ENCODE assay signal across 27 mouse cellular contexts in the genomic region with DNA sequence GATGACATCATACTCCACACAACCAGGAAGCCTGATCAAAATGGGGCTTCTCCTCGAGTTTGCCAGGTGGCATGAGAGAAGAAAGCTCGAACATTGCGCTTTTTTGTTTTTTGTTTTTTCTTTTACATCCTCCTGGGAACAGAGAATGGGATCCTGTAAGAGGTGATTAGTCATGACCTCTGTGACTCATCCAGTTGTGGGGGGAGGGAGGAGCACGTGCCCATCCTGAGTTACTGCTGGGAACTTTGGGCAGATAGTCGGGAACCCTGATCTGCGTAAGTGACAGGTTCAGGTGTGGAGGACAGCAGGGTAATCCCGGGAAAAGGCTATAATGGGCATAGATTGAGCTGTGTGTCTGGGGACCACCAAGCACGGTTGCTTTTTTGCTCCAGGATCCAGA.
A peak's percentile ranks its signal among the peaks of the same experiment; 100 is the strongest.
DNase-seq lines count a peak whose midpoint lies in the region; ATAC-seq and TF ChIP-seq lines count a peak whose summit lies in the region.
"Had no signal": no experiment of that assay in that cellular context is flagged by ENCODE, and none has a peak within 500 bp of the region (broad histone marks: within the 10 kb centered on the region; RNA-seq: fewer than 3 reads in every experiment).

No protein-coding gene starts in this region.

- H3K27ac ChIP-seq in intestine, embryonic 14.5 days (ENCODE audit: low read depth), result no peak overlapping the region
- no peak overlapping the region for H3K27ac ChIP-seq in intestine, embryonic 16.5 days (ENCODE audit: low read length)
- H3K27ac ChIP-seq in ES-E14 (ENCODE audit: insufficient read depth, low read depth, low read length, poor library complexity, severe bottlenecking), result no peak overlapping the region
- H3K27ac ChIP-seq: embryonic facial prominence, embryonic 13.5 days; forebrain, embryonic 12.5 days; heart, embryonic 15.5 days; hindbrain, embryonic 13.5 days; hindbrain, postnatal 0 days; intestine, embryonic 15.5 days; kidney, embryonic 15.5 days had no signal

- H3K36me3 ChIP-seq in intestine, embryonic 14.5 days (ENCODE audit: control insufficient read depth, insufficient read depth, low read length), result no peaks in the 10 kb centered on the region
- H3K36me3 ChIP-seq in intestine, embryonic 16.5 days (ENCODE audit: control insufficient read depth, insufficient read depth, low read length), result no peaks in the 10 kb centered on the region
- no peaks in the 10 kb centered on the region for H3K36me3 ChIP-seq in ES-E14 (ENCODE audit: control insufficient read depth, insufficient read depth, low read length, poor library complexity, severe bottlenecking)
- H3K36me3 ChIP-seq: embryonic facial prominence, embryonic 13.5 days; forebrain, embryonic 12.5 days; G1E; heart, embryonic 15.5 days; hindbrain, embryonic 13.5 days; intestine, embryonic 15.5 days; kidney, embryonic 15.5 days had no signal

- no peak overlapping the region for H3K9ac ChIP-seq in intestine, embryonic 14.5 days (ENCODE audit: low read length)
- no peak overlapping the region for H3K9ac ChIP-seq in intestine, embryonic 16.5 days (ENCODE audit: low read depth, low read length)
- no peak overlapping the region for H3K9ac ChIP-seq in ES-E14 (ENCODE audit: insufficient read depth, low read depth, low read length, poor library complexity, severe bottlenecking)
- H3K9ac ChIP-seq: embryonic facial prominence, embryonic 13.5 days; forebrain, embryonic 12.5 days; forebrain, postnatal 0 days; heart, embryonic 15.5 days; hindbrain, embryonic 13.5 days; intestine, embryonic 15.5 days; kidney, embryonic 15.5 days had no signal

- no peaks in the 10 kb centered on the region for H3K27me3 ChIP-seq in intestine, embryonic 14.5 days (replicated peaks; ENCODE audit: control insufficient read depth, insufficient read depth, low read length)
- H3K27me3 ChIP-seq in intestine, embryonic 16.5 days (replicated peaks; ENCODE audit: control insufficient read depth, insufficient read depth, low read length), result no peaks in the 10 kb centered on the region
- H3K27me3 ChIP-seq: embryonic facial prominence, embryonic 13.5 days; forebrain, embryonic 12.5 days; heart, embryonic 15.5 days; hindbrain, embryonic 13.5 days; intestine, embryonic 15.5 days; kidney, embryonic 15.5 days; Patski had no signal

- no peak overlapping the region for H3K4me2 ChIP-seq in intestine, embryonic 14.5 days (ENCODE audit: low read length)
- H3K4me2 ChIP-seq in intestine, embryonic 16.5 days (ENCODE audit: low read depth, low read length), result no peak overlapping the region
- H3K4me2 ChIP-seq: embryonic facial prominence, embryonic 13.5 days; forebrain, embryonic 12.5 days; heart, embryonic 11.5 days; heart, embryonic 15.5 days; hindbrain, embryonic 13.5 days; intestine, embryonic 15.5 days; kidney, embryonic 15.5 days had no signal

- in situ Hi-C loops in ES-E14 (cut with MboI; ENCODE audit: low sequenced_read_pairs in 2 of 2, unreplicated experiment in 2 of 2), result loop anchor here in 1 of 2 experiments (10.0 kb wide), 1 partner anchor 114 kb away; no protein-coding TSS in a partner anchor

- DNase-seq in adrenal gland, postnatal 25 days, result peak; percentile 21
- DNase-seq in adrenal gland, postnatal 4 days (ENCODE audit: low spot score in 2 of 2), result no peak
- DNase-seq in intestine, embryonic 14.5 days (ENCODE audit: low spot score), result peak; percentile 31
- no peak for DNase-seq in ES-E14 (ENCODE audit: low read depth, low spot score)
- DNase-seq in layer of hippocampus, postnatal 36 days, result no peak
- DNase-seq: B cell, adult 2 months; cerebellum, adult 11-12 months; cerebellum, adult 9-10 months; cerebellum, postnatal 36 days; forebrain, postnatal 0 days; gastrocnemius, postnatal 36 days; heart, adult 18-20 months; heart, postnatal 14 days; kidney, adult 2 months had no signal

- H3K4me1 ChIP-seq in intestine, embryonic 14.5 days (replicated peaks; ENCODE audit: control insufficient read depth, insufficient read depth, low read length), result no peaks in the 10 kb centered on the region
- H3K4me1 ChIP-seq in intestine, embryonic 16.5 days (ENCODE audit: control insufficient read depth, insufficient read depth, low read length), result 0 out of 2 replicates have a peak, but pooled peaks cover 3% of the 10 kb centered on the region
- H3K4me1 ChIP-seq in ES-E14 (ENCODE audit: control insufficient read depth in 2 of 2, insufficient read depth in 2 of 2, low read length in 2 of 2, poor library complexity in 1 of 2), result no peaks in the 10 kb centered on the region
- H3K4me1 ChIP-seq: forebrain, embryonic 12.5 days; hindbrain, embryonic 13.5 days; intestine, embryonic 15.5 days had no signal

- no peak for ATAC-seq in intestine, embryonic 14.5 days (replicated peaks; ENCODE audit: low FRiP score, low TSS enrichment, low read depth)
- no peak for ATAC-seq in intestine, embryonic 16.5 days
- no peak for ATAC-seq in megakaryocyte, adult 5-6 weeks (ENCODE audit: poor library complexity, severe bottlenecking)
- ATAC-seq: activated CD4-positive, CD25-positive, alpha-beta regulatory T cell, adult 4 months; forebrain, postnatal 0 days; hindbrain, postnatal 0 days; intestine, embryonic 15.5 days; Patski had no signal

- 66% methylated on average over 8 of the region's 8 CpGs for WGBS in intestine, embryonic 14.5 days
- 66% methylated on average over 8 of the region's 8 CpGs for WGBS in intestine, embryonic 16.5 days

- no peak overlapping the region for H3K4me3 ChIP-seq in intestine, embryonic 14.5 days (ENCODE audit: low read depth, low read length)
- no peak overlapping the region for H3K4me3 ChIP-seq in intestine, embryonic 16.5 days (ENCODE audit: low read length)
- no peak overlapping the region for H3K4me3 ChIP-seq in ES-E14 (ENCODE audit: insufficient read depth in 1 of 2, low read depth in 1 of 2, low read length in 2 of 2, poor library complexity in 1 of 2, severe bottlenecking in 1 of 2)
- H3K4me3 ChIP-seq: embryonic facial prominence, embryonic 13.5 days; forebrain, embryonic 12.5 days; heart, embryonic 15.5 days; hindbrain, embryonic 13.5 days; intestine, embryonic 15.5 days; kidney, embryonic 15.5 days had no signal

- H3K9me3 ChIP-seq in intestine, embryonic 14.5 days (ENCODE audit: control insufficient read depth, low read length), result no peaks in the 10 kb centered on the region
- no peaks in the 10 kb centered on the region for H3K9me3 ChIP-seq in intestine, embryonic 16.5 days (ENCODE audit: control insufficient read depth, low read length)
- no peaks in the 10 kb centered on the region for H3K9me3 ChIP-seq in ES-E14 (ENCODE audit: control insufficient read depth, insufficient read depth, low read depth, low read length)
- H3K9me3 ChIP-seq: embryonic facial prominence, embryonic 13.5 days; forebrain, embryonic 12.5 days; G1E; heart, embryonic 15.5 days; hindbrain, embryonic 13.5 days; intestine, embryonic 15.5 days; kidney, embryonic 15.5 days had no signal

TF ChIP-seq in ES-E14, 5 proteins besides CTCF, POLR2A, EP300 and RAD21:
- TF ChIP-seq MAFK (IDR thresholded peaks at IDR 0.05; ENCODE audit: insufficient read depth, low read depth, low read length) (0 out of 2 replicates have a peak, but pooled peaks have one; percentile 5), ZNF384 (IDR thresholded peaks at IDR 0.05; ENCODE audit: low read depth, low read length) (no peak)

Comparison
In these comparisons a context has a peak if more than half of its experiments do, and no peak if none do; other contexts are left out.
1. DNase-seq: peak in adrenal gland, postnatal 25 days (single experiment) and intestine, embryonic 14.5 days (single experiment); none in adrenal gland, postnatal 4 days (0 of 2), ES-E14 (single experiment) and layer of hippocampus, postnatal 36 days (0 of 2).